Mouse (Mus musculus) erythroblast, embryonic 14.5 days (primary cell): ENCODE results near the gene 1110051M20Rik. TPM values are rescaled to one million over a fixed set of nuclear protein-coding genes. Genes with fewer than 3 reads are reported as not detected.

Source experiments
- H3K27me3 ChIP-seq: 2 replicates; pipeline ENCODE4 v1.6.1; 2012; ENCODE audit warnings: inconsistent platforms; ENCODE audit not compliant: control insufficient read depth
- H3K36me3 ChIP-seq: 2 replicates; pipeline ENCODE4 v1.6.1; 2012; ENCODE audit warnings: mild to moderate bottlenecking, inconsistent platforms; ENCODE audit not compliant: control insufficient read depth
- H3K4me1 ChIP-seq: 2 replicates; pipeline ENCODE4 v1.6.1; 2012; ENCODE audit warnings: inconsistent platforms; ENCODE audit not compliant: control insufficient read depth
- H3K4me3 ChIP-seq: replicated peaks from 2 replicates; pipeline ENCODE3; 2012; ENCODE audit warnings: moderate library complexity, mild to moderate bottlenecking, inconsistent platforms
- H3K9me3 ChIP-seq: 2 replicates; pipeline ENCODE4 v1.6.1; 2012; ENCODE audit warnings: low read length, inconsistent platforms, mixed read lengths; ENCODE audit not compliant: control insufficient read depth
- GATA1 ChIP-seq: IDR thresholded peaks from 2 replicates; pipeline ENCODE4 v1.6.1; 2012; ENCODE audit warnings: low read length, inconsistent platforms, mixed read lengths
- TAL1 ChIP-seq: IDR thresholded peaks from 3 replicates; pipeline ENCODE4 v1.6.1; 2012; ENCODE audit warnings: low read length, inconsistent platforms, mixed read lengths
- polyA plus RNA-seq: library from polyadenylated mRNA; stranded (reverse); fragments of >175 nt; gene quantifications from 2 replicates; pipeline ENCODE4 v1.2.3, GENCODE M21; 2012

1110051M20Rik gene
- polyA plus RNA-seq, 1 experiment: 0.09 TPM

DNA sequence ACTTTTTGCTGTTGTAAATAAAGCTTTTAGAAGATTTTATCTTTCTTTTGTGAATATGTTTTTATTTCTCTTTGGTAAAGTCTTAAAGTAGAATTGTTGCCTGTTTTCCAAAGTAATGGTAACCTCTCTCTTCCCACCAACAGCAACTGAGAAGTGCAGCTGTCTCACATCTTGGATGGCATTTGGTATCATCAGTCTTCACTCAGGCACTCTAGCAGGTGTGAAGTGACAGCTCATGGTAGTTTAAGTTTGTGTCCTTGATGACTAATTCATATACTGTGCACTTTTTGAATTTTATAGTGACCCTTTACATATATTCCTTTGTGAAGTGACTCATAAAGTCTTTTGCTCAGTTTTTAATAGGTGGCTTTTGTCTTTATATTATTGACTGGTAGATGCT is 92.7 kb downstream of the 1110051M20Rik start:
- Histone ChIP-seq H3K4me1 (peaks cover 14% of the 10 kb centered on the region), H3K4me3 (no peak overlapping the region), H3K27me3 (no peaks in the 10 kb centered on the region), H3K9me3 (no peaks in the 10 kb centered on the region), H3K36me3 (no peaks in the 10 kb centered on the region)
- TF ChIP-seq TAL1: no peak
- TF ChIP-seq GATA1: no peak

DNA sequence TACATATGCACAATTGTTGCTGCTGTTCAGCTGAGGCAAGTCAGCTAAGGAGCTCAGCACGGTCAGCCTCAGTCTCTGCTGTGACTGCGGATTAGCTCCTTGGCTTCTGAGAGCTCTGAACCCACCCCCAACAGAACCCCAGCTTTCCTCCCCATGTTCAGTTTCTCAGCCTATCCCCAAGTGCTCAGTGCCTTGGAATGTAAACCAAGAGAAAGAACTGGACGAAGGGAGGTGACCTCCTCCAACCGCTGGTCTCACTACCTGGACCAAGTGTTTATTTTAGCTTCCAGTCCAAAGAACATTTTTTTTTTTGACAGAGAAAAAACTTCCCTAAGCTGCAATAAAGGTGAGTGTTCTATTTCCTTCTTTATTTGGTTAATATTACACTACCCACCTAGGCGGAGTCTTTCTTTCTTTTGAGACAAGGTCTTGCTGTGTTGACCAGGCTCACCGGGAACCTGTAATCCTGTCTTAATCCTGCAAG is 94.5 kb downstream of the 1110051M20Rik start:
- Histone ChIP-seq H3K36me3 (no peaks in the 10 kb centered on the region), H3K4me3 (no peak overlapping the region), H3K9me3 (no peaks in the 10 kb centered on the region), H3K27me3 (no peaks in the 10 kb centered on the region), H3K4me1 (peaks cover 9% of the 10 kb centered on the region)
- TF ChIP-seq TAL1 (no peak), GATA1 (no peak)

DNA sequence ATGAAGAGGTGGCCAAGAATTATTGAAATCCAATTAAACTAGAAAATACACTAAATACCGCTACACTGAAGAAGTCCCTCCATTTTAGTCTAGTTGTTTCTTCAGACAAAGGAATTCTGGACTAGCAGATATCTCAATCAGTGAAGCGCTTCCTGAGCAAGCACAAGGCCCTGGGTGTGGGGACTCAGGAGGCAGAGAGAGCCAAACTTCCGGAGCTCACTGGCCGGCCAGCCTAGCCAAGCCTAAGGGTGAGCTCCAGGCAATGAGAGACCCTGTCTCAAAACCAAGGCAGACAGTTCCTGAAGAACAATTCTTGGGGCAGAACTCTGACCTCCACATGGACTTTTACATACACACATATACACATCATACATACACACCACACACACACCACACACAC is 95.6 kb downstream of the 1110051M20Rik start:
- Histone ChIP-seq H3K9me3 (no peaks in the 10 kb centered on the region), H3K36me3 (no peaks in the 10 kb centered on the region), H3K27me3 (no peaks in the 10 kb centered on the region), H3K4me3 (no peak overlapping the region), H3K4me1 (peaks cover 2% of the 10 kb centered on the region; the same call in 1 of the 2 replicates)
- no peak for TF ChIP-seq GATA1
- TF ChIP-seq TAL1: no peak

DNA sequence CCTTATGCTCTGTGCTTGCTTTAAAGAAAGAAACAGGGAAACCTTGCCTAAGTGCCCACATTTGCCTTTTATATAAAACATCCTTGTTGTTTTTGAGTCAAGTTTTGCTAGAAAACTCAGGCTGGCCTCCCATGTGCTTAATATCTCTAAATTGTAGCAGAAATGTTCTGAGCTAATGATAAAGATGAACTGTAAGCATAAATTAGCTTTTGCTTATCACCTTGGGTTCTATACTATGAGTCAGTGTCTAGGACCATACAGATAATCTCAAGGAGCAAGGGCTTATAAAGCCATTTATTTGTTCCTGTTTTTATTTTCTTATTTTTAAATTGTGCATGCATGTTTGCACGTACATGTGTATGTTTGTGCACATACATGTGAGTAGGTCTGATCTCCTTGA is 98.9 kb downstream of the 1110051M20Rik start:
- no peaks in the 10 kb centered on the region for H3K27me3 ChIP-seq
- H3K36me3 ChIP-seq: no peaks in the 10 kb centered on the region
- H3K4me1 ChIP-seq: no peaks in the 10 kb centered on the region
- H3K9me3 ChIP-seq: no peaks in the 10 kb centered on the region
- no peak overlapping the region for H3K4me3 ChIP-seq
- no peak for TF ChIP-seq GATA1

DNA sequence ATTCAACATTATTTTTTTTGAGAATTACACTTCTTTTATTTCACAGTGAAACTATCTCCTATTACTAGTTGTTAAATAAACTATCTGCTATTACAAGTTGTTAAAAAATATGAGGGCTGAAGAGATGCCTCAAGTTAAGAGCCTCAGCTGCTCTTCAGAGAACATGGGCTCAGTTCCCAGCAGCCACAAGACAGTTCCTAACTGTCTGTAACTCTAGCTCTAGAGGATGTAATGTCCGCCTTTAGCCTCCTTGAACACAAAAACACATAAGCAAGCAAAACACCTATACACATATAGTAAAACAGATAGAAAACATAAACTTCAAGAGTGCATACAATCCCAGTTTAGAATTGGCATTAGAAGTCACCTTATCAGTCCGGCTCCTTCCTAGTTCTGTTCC is 104.9 kb downstream of the 1110051M20Rik start:
- Histone ChIP-seq H3K4me3 (no peak overlapping the region), H3K9me3 (no peaks in the 10 kb centered on the region), H3K4me1 (no peaks in the 10 kb centered on the region), H3K36me3 (no peaks in the 10 kb centered on the region), H3K27me3 (no peaks in the 10 kb centered on the region)
- TF ChIP-seq GATA1 (no peak), TAL1 (no peak)

DNA sequence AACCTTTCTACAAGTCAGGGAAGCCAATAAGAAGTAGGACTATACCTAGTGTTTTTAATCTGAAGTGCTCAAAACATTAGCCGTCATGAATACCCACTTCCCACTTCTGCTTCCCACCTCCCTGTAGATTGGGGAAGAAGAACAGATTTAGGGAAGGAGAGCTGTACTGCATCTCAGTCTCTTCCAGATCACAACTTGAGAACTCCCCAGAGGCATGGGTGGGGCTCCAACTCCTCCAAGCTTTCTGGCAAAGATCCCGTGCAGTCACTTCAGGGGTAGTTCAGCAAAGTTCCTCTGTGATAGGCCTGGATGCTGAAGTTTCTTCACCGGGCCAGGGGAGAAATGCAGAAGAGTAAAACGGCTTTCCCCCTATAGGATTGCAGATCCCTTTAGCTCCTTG is 109.4 kb downstream of the 1110051M20Rik start:
- H3K4me3 ChIP-seq: no peak overlapping the region
- H3K36me3 ChIP-seq: no peaks in the 10 kb centered on the region
- H3K4me1 ChIP-seq: no peaks in the 10 kb centered on the region
- TF ChIP-seq GATA1 (no peak), TAL1 (no peak)
- no peaks in the 10 kb centered on the region for H3K27me3 ChIP-seq
- no peaks in the 10 kb centered on the region for H3K9me3 ChIP-seq

DNA sequence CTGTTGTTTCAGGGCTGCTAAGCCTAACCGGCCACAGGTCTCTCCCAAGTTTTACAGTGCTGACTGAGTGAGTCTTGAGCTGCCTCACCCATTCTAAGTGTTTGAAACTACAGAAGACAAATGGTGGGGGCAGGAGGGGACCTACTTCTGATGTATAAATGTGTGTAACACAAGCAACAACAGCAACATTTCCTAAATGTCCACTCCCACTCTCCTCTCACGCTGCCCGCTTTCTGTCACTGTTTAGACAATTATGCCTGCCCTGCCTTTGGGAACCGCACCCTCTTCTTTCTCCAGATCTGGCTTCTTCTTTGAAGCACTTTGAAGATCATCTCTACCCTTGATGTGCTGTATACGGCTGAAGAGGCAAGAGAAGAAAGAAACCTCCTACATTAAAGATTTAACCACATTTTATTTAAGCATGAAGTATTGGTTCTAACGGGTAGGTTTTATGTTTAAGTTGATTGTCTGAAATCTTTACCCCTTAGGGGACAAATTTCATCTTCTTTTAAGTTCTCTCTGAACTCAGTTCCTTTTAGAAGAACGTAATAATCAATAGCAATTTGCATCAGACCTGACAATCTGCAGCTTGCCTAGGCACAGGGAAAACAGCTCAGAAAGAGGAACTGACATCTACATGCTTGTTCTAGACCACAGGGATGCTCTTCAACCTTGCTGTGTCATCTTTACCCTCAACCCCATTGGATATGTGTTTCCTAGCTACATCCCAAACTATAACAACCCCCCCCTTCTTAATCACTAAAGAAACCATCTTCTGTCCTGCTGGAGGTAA is 113.3 kb downstream of the 1110051M20Rik start:
- no peaks in the 10 kb centered on the region for H3K27me3 ChIP-seq
- H3K9me3 ChIP-seq: no peaks in the 10 kb centered on the region
- no peak for TF ChIP-seq GATA1
- no peak for TF ChIP-seq TAL1
- H3K4me3 ChIP-seq: no peak overlapping the region
- no peaks in the 10 kb centered on the region for H3K4me1 ChIP-seq
- H3K36me3 ChIP-seq: no peaks in the 10 kb centered on the region

DNA sequence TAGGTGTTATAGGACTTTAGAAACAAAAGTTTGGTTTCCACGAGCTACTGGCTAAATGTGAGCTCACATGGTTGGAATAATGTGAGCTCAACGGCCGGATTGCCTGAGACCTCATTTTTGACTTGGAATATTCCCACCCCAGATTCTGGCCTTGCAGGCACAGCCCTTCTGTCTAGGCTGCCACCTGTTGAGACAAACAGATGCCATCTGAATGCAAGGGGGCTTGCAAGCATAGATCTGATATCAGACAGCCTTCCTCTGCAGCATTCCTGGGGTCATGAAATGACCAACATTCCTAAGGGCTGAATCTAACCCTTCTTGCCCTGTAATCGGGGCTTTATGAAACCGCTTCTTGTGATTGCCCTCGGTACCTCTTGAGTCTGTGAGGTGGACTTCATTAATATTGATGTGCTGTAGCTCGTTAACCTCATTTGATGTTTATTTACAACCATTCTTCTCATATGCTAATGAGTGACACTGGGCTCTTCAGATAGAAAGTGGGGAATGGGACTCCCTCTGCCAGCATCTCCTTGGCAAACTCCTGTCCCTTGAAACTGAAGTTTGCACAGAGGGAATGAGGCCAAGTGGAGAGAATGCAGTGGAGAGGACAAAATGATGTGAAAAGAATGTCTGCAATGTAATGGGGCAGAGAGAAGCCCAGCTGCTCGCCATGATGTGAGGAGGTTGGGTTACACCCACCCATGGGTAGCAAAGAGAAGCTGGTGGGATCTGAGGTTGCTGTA is 114.3 kb downstream of the 1110051M20Rik start:
- Histone ChIP-seq H3K4me1 (no peaks in the 10 kb centered on the region), H3K9me3 (no peaks in the 10 kb centered on the region), H3K36me3 (no peaks in the 10 kb centered on the region), H3K27me3 (no peaks in the 10 kb centered on the region), H3K4me3 (no peak overlapping the region)
- TF ChIP-seq TAL1 (no peak), GATA1 (no peak)

DNA sequence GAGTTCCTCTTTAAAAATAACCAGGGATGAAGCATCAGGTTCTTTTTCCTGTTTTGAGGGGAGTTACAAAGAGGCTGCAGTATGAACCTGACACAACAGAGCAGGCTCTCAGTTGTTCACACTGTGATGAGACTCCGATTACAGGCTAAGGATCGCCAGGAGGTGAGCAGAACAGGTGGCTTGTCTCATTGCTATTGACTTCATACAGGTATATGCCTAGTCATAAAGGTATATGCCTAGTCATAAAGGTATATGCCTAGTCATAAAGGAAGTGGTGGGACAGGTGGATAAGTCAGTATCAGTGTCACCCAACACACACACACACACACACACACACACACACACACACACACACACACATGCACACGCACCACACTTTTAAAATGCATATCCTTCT is 115.8 kb downstream of the 1110051M20Rik start:
- Histone ChIP-seq H3K4me1 (no peaks in the 10 kb centered on the region), H3K36me3 (no peaks in the 10 kb centered on the region), H3K27me3 (no peaks in the 10 kb centered on the region), H3K4me3 (no peak overlapping the region), H3K9me3 (no peaks in the 10 kb centered on the region)
- TF ChIP-seq TAL1: no peak
- TF ChIP-seq GATA1: no peak
